Mouse (Mus musculus) left cerebral cortex, postnatal 4 days (tissue): Measurements from ENCODE around the gene Dhx9. TPM values are rescaled to one million over a fixed set of nuclear protein-coding genes. Genes with fewer than 3 reads are reported as not detected.
"Not testable (repeated sequence)": the region's sequence is repeated elsewhere in the genome, so short reads cannot be mapped to it uniquely, and the experiment has no call there.

Experiments used
- DNase-seq: peaks from one replicate; pipeline ENCODE4 v3.0.0-alpha.2; 2022
- intact Hi-C: fragments of 180-260 bp; cut with DNase I; formaldehyde crosslinking; loops from one replicate; pipeline ENCODE4 v1.15.1; 2025
- total RNA-seq, 2 experiments: library from RNA; stranded (reverse); gene quantifications; 2 replicates each; pipeline ENCODE4 v1.2.3; 2021

Dhx9 gene
- total RNA-seq: 100 to 1,000 TPM; 188 to 192 TPM

DNA sequence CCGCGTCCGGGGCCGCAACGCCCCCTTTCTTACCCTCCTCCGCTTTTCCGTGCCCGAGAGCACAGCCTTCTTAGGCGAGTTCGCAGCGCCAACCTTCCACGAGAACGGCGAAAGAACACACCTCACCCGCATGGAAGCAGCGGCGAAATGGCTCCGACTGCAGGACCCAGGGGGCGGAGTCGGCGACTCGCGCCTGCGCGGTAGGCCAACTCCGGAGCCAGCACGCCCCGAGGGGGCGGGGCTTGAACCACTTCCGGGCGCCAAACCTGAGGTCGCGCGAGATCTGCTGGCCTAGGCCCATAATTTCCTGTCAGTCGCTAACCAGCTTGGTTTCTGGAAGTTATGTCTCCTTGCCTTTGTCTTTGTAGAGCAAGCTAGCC is at the start of gene Dhx9:
Gene Dhx9, minus strand, starts transcription at position 161 of the 380 bp plus-strand sequence.
- DNase-seq: peak; percentile 99
- intact Hi-C loops: loop anchor here (10.0 kb wide), 1 partner anchor 257 kb away; the partner anchor contains the start of genes Rgs16 and Rnasel

DNA sequence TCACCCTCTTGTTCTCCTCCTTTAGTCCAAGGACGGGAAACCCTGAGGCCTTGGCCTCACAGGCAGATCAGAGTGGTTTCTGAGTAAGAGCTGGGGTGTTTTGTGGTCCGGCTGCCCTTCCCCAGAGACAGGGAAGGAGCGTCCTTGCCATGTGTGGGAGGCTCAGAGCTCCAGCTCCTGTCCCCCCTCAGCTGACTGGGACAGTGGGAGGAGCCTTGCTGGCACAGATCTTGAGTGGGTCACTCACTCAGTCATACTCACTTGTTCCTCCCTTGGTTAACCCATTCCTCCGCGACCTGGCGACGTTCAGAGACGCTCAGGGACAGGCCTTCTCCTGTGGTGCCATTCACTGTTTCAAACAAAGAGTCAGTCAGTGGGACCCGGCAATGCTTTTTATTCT is 48.2 kb upstream of the Dhx9 start:
- peak; percentile 56 for DNase-seq
- intact Hi-C loops: no loop called here

DNA sequence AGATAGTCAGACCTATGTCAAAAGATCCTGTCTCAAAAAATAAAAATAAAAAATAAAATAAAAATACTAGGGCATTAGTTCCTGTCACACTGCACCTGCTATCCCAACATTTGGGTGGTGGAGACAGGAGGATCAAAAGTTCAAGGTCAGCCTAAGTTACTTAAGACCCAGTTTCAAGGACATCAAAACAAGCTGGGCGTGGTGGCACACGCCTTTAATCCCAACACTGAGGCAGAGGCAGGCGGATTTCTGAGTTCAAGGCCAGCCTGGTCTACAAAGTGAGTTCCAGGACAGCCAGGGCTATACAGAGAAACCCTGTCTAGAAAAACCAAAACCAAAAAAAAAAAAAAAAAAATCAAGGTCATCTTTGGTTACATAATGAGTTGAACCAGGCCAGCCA is 45.4 kb upstream of the Dhx9 start:
- DNase-seq, intact Hi-C loops: not testable (repeated sequence)

DNA sequence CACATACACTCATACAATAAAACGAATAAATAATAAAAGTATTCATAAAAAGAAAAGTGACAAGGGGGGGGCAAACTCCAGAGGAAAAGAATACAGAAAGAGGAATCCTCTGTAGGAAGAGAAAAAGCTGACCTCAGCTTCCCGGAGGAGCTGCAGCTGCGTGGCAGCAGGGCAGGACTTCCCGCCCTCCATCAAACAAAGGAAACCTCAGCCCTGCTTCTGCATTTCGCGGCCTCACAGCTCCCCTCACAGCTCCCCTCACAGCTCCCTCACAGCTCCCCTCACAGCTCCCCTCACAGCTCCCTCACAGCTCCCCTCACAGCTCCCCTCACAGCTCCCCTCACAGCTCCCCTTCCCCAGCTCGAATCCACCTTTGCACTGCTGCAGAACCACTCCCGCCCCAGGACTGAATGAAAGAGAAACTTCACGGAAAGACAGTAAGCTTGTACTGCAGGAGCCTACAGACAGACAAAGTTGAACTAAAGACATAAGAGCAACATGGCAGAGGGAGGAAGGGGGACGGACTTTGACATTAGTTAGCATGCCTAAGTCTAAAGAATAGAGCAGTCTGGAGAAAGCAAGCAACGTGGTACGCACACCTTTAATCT is 44.9 kb upstream of the Dhx9 start:
- intact Hi-C loops: no loop called here
- peak; percentile 22 for DNase-seq

DNA sequence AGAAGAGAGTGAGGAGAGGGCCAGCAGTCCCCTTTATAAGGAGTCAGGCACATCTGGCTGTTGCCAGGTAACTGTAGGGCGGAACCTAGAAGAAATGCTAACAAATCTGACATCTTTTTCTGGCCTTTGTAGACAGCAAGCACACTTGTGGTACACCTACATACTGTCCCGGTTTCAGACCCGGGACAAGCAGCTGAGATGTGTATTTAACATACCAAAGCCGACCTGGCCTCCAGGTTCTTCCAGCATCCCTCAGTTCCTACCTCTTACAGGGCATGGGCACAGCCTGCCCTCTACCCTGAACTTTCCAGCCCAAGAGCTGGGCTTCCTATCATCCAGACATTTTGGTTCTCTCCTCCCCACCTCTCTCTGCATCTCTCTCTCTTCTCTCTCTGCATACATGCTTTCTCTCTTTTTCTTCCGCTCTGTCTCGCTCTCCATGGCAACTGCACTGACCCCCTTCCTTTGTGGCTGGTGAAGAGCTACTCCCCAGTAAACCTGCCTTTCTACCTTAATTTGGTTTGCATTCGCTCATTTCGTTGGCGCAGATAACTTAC is 44.3 kb upstream of the Dhx9 start:
- DNase-seq: no peak
- intact Hi-C loops: no loop called here

DNA sequence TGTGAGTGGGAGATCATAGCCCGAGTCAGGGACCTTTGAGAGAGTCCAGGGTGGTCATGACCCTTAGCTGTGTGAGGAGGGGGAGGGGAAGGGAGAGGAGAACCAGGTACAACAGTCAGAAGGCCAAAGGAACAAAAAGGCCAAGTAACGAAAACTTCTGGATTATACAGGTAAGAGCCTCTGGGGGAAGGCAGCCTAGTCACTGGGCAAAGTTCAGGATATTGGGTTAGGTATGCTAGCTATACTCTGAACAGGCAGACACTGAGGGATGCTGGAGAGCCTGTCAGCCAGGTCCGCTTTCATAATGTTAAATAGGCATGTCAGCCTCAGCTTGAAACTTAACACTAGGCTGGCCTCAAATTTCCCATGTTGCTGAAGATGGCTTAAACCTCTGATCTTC is 34.7 kb upstream of the Dhx9 start:
- no peak for DNase-seq
- intact Hi-C loops: no loop called here

DNA sequence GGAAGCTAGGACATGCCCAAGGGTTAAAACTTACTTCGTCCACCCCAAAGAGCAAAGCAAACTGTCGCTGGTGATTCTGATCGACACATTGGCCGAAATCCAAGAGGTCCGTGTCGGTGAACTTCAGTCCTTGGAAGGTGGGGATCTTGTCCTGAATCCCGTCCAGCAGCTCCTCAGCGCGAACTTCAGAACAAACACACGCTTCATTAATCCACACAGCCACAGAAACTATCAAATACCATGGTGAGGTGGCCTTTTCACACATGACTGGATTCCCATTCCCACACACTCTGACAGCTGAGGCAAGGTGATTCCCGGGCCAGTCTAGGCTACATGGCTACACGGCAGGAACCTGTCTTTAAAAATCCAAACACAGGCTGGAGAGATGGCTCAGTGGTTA is 27.9 kb upstream of the Dhx9 start:
- no peak for DNase-seq

DNA sequence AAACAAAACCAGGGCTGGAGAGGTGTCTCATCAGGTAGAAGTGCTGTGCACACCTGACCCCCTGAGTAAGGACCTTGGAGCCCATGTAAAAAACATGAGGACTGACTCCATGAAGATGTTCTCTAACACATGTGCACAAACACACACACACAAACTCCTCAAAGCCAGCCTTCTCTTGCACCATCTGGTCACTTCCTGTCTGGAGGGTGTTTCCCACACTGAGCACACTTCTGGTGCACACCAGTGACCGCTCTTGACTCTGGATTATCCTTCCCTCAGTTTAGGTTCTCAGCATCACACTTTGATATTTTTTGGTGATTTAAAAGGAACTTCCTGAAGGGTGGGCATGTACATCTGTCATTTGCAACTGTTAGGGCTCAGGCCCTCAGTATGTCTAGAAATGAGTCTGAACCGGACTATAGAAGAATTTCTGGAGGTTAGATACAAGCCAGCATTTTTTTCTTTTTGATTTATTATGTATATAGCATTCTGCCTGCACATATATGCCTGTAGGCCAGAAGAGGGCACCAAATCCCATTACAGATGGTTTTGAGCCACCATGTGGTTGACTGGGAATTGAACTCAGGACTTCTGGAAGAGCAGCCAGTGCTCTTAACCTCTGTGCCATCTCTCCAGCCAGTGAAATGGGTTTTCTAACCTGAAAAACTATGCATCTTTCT is 23.0 kb upstream of the Dhx9 start:
- DNase-seq: no peak
- intact Hi-C loops: no loop called here

More for the DNA sequence above, 27.9 kb upstream of the Dhx9 start:
- intact Hi-C loops: no loop called here

DNA sequence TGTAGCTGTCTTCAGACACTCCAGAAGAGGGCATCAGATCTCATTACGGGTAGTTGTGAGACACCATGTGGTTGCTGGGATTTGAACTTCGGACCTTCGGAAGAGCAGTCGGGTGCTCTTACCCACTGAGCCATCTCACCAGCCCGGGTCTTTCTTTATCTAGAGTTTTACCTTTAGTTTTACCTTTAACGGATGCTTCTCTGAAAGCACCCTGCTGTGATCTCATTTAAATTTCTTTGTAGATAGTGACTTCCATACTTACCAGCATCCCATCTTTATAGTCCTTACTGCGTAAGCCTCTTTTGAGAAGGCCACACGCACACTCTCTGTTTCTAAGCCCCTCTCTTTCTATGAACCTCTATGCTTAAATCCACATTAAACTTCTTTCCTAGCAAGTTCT is 22.1 kb upstream of the Dhx9 start:
- intact Hi-C loops, DNase-seq: not testable (repeated sequence)

DNA sequence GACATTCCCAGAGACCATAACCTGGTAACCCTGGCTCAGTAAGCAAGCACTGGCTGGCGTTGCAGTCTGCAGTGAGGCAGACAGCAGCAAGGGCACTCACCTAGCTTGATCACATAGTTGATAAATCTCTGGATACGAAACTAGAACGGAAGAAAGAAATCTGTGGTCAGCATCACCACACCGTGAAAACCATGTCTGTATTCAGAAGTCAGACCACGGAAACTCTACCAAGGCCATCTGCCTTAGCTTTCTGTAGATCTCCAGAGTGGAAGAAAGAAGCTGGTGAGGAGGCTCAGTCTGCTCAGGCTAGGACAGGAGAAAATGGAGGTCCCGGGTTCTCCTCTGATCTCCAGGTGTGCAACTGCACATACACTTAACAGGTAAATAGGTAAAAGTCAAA is 21.6 kb upstream of the Dhx9 start:
- intact Hi-C loops: no loop called here
- DNase-seq: no peak

DNA sequence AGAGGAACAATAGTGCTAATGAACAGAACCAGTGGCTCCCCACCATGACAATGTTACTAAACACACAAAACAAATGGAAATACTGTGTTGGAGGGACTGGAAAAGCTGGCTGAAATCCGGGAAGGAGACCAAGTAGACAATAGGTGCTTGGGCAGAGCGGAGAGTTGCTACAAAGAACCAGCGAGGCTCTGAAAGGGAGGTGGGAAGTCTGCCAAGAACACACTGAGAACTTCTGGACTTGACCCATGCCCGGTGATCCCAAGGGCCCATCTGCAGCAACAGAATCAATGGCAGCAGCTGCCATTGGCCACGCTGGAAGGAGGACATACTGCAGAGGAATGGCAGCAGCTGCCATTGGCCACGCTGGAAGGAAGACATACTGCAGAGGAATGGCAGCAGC is 18.8 kb upstream of the Dhx9 start:
- DNase-seq: peak; percentile 75
- intact Hi-C loops: no loop called here

DNA sequence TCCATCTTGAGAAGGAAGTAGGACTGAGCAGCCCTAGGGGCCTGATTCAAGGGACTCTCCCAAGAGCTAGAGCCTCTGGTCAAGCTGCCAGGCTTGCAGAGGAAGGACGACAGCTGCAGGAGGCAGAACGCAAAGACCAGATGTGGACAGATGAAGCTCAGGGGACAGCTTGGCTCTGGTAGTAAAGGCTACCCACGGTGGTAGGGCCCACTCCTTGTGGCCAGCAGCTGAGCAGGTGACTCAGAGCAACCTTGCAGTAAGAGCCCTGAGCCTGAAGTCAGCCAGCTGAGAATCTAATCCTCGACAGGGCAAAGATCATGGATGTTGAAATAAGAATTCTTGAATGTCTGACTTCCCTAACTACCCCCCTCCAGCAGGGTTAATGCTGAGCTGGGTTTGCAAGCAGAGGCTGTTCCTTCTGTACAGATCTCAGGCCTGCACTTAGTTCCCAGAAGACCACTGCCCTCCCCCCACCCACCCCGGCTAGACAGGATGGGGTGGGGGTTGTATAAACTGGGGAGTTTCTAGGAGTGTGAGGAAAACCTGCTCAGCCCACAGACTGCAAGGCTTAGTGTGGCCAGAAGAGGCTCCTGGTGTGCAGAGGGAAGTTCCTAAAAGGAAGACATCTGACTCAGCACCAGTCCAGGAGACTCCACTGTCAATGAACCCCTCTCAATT is 14.3 kb upstream of the Dhx9 start:
- DNase-seq: no peak
- intact Hi-C loops: no loop called here

DNA sequence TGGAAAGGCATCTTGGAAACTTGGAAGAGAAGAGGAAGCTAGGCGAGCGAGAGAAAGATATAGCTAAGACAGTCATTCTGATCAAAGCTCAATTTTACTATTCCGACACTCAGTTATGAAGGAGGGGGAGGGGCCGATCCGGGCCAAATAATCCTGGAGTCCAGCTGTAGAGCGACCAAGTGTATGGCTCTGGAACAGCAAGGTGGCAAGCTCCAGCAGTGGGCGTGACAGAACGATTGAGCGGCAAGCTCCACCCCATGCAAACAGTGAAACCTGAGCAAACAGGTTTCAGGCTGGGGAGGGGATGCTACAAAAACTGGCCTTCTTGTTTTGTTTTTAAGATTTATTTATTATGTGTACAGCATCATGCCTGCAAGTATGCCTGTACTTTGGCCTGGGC is 12.6 kb upstream of the Dhx9 start:
- intact Hi-C loops: no loop called here
- DNase-seq: no peak

DNA sequence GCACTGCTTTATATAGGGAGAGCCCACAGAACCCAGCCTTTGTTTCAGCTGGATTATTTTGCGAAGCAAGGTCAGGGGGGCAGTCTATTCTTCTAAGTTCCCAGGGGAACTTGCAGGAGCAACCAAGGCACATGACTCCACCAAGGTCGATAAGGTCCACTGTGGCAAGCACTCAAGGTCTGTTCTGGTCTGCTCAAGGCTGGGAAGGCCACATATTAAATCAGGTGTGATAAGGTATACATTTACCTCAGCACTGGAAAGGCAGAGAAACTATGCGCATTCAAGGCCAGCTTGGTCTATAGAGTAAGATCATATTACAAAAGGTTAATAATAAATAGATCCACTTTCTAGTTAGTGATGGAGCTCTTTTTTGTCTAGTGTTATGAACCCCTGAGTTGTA is 8.6 kb upstream of the Dhx9 start:
- intact Hi-C loops: no loop called here
- DNase-seq: no peak

DNA sequence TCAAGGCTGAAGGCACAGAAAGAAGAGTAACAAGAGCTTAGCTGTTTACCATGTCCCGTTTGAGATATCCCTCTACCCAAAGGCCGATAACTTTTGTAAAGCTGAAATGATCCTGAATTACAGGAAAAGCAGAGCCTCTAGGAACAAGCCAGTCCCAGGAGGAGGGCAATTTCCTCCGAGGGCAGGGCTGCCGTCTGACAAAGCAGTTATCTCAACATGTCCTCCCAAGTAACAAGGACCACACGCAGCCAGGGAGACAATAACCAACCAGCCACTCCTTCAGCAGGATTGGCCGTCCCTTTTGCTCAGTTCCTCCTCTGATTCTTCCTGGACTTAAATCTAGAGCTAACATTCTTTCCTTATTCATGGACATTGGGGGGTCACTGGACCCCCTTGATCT is 6.5 kb upstream of the Dhx9 start:
- no peak for DNase-seq
- intact Hi-C loops: no loop called here

DNA sequence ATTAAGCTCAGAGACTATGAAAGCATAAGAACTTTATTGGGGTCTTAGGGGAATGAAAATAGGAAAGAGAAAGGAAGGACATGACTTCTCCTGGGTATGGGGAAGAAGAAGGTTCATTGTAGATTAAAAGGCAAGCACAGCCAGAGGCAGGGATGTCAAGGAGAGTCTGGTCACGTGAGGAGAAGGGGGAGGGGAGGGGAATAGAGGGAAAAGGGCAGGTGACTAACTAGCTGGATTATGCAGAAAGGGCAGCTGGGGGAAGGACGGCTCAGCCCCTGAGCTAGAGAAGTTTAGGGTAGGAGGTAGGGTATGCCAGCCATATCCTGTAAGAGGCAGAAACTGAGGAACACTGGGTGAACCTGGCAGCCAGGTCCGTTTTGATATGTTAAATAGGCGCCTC is 5.9 kb upstream of the Dhx9 start:
- intact Hi-C loops: no loop called here
- no peak for DNase-seq

DNA sequence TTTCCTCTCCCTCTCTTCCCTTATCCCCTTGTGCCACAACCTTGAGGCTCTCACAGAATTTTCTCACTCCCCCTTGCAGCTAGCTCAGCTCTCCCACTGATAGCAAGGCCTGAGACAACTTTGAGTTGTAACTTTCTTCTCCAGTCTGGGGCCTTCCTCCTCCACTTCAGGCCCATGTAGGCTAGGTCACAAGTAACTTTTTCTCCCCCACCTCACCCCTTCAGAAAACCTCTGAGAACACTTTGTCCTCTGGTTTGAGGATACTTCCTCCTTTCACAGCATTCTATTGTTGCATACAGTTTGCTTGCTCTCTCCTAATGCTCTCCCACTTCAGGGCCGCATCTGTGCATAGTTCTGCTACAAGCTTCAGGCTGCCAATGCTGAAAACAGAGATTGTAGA is 4.4 kb upstream of the Dhx9 start:
- no peak for DNase-seq
- intact Hi-C loops: no loop called here

DNA sequence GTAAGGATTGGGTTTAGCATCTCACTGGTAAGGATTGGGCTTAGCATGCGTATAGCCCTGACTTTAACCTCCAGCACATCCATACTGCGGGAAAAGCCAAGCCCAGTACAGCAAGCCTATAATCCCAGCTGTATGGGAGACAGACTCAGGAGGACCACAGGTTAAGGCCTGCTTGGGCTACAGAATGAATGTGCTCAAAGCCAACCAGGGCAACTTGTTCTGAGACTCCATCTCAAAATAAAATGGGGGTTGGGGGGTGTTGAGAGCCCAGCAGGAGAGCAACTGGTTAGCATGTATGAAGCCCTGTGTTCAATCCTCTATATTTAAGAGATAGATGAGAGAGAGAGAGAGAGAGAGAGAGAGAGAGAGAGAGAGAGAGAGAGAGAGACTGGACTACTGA is 3.9 kb upstream of the Dhx9 start:
- intact Hi-C loops: no loop called here
- no peak for DNase-seq

DNA sequence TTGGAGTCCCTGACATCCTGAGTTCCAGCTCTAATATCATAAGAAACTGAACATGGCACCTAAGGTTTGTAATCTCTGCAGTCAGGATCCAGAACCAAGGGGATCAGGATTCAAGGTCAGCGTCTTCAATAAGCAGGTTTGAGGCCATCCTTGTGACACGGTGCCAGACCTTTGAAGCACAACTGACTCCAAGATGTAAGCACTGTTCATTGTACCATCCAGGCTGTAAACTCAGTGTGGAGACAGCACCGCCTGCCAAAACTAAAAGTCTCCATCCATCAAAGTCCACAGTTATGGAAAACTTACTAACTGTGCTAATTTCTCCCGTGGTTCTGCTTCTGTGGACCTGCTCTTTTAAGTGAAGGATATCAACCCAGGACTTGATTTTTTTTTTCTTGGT is 2.5 kb upstream of the Dhx9 start:
- DNase-seq: no peak
- intact Hi-C loops: loop anchor here (10.0 kb wide), 1 partner anchor 255 kb away; the partner anchor contains the start of genes Rgs16 and Rnasel

DNA sequence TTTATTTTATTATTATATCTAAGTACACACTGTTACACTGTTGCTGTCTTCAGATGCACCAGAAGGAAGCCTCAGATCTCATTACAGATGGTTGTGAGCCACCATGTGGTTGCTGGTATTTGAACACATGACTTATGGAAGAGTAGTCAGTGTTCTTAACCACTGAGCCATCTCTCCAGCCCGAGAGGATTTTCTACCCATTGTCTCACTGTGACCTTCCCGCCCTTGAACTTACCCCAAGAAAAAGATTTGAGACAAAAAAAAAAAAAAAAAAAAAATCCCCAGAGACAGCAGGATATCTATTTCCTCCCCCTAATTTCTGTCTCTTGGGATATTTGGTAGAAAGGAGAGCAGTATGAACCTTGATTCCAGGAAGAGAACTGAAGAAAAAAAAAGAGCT is 2.1 kb upstream of the Dhx9 start:
- intact Hi-C loops: loop anchor here (10.0 kb wide), 1 partner anchor 255 kb away; the partner anchor contains the start of genes Rgs16 and Rnasel
- DNase-seq: no peak

DNA sequence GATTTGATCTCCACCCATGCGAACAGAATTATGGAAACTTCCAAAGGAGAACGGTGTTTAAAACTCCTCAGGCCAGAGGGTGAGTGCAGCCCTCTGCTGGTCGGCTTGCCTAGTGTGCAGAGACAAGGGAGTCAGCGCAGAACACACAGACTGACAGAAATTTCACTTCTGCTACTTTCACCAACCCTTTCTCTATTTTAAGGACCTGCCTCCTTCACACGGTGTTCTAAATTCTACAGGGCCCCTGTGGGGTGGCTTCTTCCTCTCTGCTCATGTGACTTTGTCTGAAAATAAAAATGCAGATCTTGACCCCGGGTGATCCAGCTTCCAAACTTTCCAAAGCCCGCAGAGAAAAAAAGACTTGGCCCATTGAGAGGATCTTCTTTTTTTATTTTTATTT is 1.7 kb upstream of the Dhx9 start:
- DNase-seq: no peak
- intact Hi-C loops: loop anchor here (10.0 kb wide), 1 partner anchor 256 kb away; the partner anchor contains the start of genes Rgs16 and Rnasel
